Mouse (Mus musculus): ENCODE data around the gene Eif4e3. TPM values are rescaled to one million over a fixed set of nuclear protein-coding genes. Genes with fewer than 3 reads are reported as not detected.

Gene Eif4e3
- polyA plus RNA-seq, 1 experiment from 2014 or later, result 7.5 TPM

GRCm38 (mm10) chr6:99599229-99599628 lies 67.3 kb downstream of the Eif4e3 start:
- Histone ChIP-seq H3K4me2 (peak overlapping the region; percentile 36; the same call in 1 of the 2 replicates), H3K36me3 (no peaks in the 10 kb centered on the region), H3K4me3 (no peak overlapping the region), H3K27me3 (peaks cover 19% of the 10 kb centered on the region), H3K4me1 (replicated peaks) (peaks cover 11% of the 10 kb centered on the region), H3K27ac (peak overlapping the region; percentile 35), H3K9ac (peak overlapping the region; percentile 59; the same call in 1 of the 2 replicates), H3K9me3 (no peaks in the 10 kb centered on the region)
- WGBS, result 24% methylated on average over 5 of the region's 5 CpGs
- peak; percentile 82 for ATAC-seq (ENCODE audit: low FRiP score)

DNA sequence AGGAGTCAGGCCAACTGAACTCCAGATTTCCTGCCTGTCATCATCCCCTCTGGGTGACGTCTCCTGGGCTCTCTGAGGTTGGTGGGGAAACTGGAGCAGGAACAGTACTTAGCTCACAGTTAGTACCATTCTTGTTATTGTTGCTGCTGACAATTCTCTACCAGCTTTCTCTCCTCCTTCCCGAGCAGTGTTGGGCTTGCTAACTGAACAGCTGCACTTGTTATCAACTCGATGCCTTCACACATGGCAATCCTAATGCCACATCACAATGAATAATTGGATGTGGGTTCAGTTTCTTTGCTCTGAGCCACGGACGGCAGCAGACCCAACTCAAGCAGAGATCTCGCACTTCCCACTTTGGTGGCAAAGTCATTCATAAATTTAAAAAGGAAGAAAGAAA lies 89.5 kb downstream of the Eif4e3 start:
- no peak for ATAC-seq (ENCODE audit: low FRiP score)
- Histone ChIP-seq H3K27me3 (no peaks in the 10 kb centered on the region), H3K9ac (no peak overlapping the region), H3K4me2 (no peak overlapping the region), H3K4me1 (replicated peaks) (no peaks in the 10 kb centered on the region), H3K27ac (no peak overlapping the region), H3K36me3 (no peaks in the 10 kb centered on the region), H3K4me3 (no peak overlapping the region), H3K9me3 (0 out of 2 replicates have a peak, but pooled peaks cover 4% of the 10 kb centered on the region)
- 69% methylated on average over 6 of the region's 6 CpGs for WGBS

DNA sequence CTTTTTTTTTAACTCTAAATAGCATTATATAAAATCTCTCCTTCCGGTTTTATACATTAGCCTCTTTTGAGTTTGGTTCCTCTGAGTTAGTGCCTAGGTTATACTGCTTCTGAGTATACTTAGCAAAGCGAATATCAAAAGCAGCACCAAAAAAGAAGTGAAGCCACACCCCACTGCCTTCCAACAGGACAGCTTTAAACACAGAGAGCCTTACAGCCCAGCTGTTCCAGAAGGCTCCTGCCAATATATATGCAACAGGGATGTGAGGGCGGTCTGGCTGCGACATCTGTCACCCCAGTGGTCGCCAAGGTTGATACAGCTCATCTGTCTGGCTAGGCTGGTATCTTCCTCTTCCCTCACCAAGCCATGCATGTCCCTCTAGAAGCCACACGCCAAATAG lies 90.9 kb downstream of the Eif4e3 start:
- 0 out of 2 replicates have a peak, but pooled peaks cover 4% of the 10 kb centered on the region for H3K9me3 ChIP-seq
- no peak overlapping the region for H3K9ac ChIP-seq
- no peaks in the 10 kb centered on the region for H3K27me3 ChIP-seq
- ATAC-seq (ENCODE audit: low FRiP score), result no peak
- H3K4me3 ChIP-seq, result no peak overlapping the region
- no peak overlapping the region for H3K4me2 ChIP-seq
- no peak overlapping the region for H3K27ac ChIP-seq
- no peaks in the 10 kb centered on the region for H3K36me3 ChIP-seq
- no peaks in the 10 kb centered on the region for H3K4me1 ChIP-seq (replicated peaks)
- WGBS, result 78% methylated on average over 6 of the region's 6 CpGs

Other genes with a start within 250 kb of the Eif4e3 start
- gene Foxp1, start 144.1 kb downstream of the Eif4e3 start, polyA plus RNA-seq (2015; fragmentation: Nextera tagmentation; extraction: Ambion mirVana), result 64.7 and 66.6 TPM in 2 replicates
- 2.7 and 3.2 TPM in 2 replicates for gene Gm20696, start within 50 bp of the Eif4e3 start, polyA plus RNA-seq (2015; fragmentation: Nextera tagmentation; extraction: Ambion mirVana)
- gene Gpr27, start 25.9 kb upstream of the Eif4e3 start, polyA plus RNA-seq (2015; fragmentation: Nextera tagmentation; extraction: Ambion mirVana), result 9.8 and 10.2 TPM in 2 replicates
- gene Prok2, start 59.6 kb upstream of the Eif4e3 start, polyA plus RNA-seq (2015; fragmentation: Nextera tagmentation; extraction: Ambion mirVana), result 0.12 and 0.26 TPM in 2 replicates